Mouse (Mus musculus): ENCODE results near the gene Gm20388. TPM values are rescaled to one million over a fixed set of nuclear protein-coding genes. Genes with fewer than 3 reads are reported as not detected.
A peak's percentile ranks its signal among the peaks of the same experiment; 100 is the strongest.

Gm20388 gene
- polyA plus RNA-seq, 1 experiment = 23.9 TPM

DNA sequence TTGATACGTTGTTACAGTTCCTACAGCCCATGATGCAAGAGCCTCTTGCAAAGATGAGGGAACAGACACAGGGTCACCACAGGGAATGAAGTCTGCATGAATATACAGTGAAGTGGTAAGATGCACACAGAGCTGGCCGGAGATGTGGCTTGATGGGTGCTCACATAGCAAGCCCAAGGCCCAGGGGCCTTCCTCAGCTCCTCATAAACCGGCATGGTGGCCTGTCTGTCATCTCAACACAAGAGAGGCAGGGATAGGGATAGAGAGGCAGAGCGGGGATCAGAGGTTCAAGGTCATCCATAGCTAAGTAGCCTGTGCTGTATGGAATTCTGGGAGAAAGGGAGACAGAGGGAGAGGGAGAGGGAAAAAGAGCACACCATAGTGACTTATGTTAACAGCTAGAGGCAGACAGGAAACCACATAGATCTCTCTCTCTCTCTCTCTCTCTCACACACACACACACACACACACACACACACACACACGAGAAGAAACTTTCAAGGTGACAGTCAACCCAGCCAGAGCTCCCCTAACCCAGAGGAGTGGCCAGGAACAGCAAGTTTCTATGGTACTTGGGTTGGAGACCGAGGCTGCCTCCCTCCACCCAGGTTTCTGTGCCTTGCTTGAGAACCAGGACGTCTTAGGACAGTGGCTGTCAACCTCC, 493.1 kb downstream of the Gm20388 start:
- Histone ChIP-seq H3K4me3 (ENCODE audit: insufficient read depth, low read length) (no peak overlapping the region), H3K4me1 (ENCODE audit: control insufficient read depth, insufficient read depth, low read length) (no peaks in the 10 kb centered on the region), H3K27ac (ENCODE audit: insufficient read depth, low read length) (no peak overlapping the region)
- TF ChIP-seq POLR2A (IDR thresholded peaks at IDR 0.05; ENCODE audit: extremely low read depth, insufficient read depth, low read length) (no peak), CTCF (IDR thresholded peaks at IDR 0.05; ENCODE audit: extremely low read depth, insufficient read depth, low read length) (no peak)

DNA sequence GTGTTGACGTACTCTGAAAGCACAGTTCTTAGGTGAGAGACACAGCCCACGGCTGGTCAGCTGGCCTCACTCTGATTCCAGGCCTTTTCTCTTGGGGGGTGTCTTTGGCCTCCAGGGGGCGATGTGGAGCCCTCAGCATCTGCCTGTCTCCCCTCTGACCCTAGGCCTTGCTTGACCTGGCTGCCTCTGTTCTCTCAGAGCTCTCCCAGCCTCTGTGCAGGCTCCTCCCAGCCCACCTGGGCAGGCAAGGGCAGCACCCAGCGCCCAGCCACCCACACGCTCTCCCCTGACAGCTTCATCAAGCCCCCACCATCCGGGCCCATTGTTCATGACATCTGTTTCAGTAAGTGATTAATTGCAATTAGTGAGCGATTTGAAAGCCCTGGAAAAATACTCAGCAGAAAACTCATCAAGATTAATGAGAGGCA, 494.0 kb downstream of the Gm20388 start:
- no peak overlapping the region for H3K4me3 ChIP-seq (ENCODE audit: insufficient read depth, low read length)
- TF ChIP-seq POLR2A (IDR thresholded peaks at IDR 0.05; ENCODE audit: extremely low read depth, insufficient read depth, low read length) (no peak), CTCF (IDR thresholded peaks at IDR 0.05; ENCODE audit: extremely low read depth, insufficient read depth, low read length) (peak; percentile 46)
- H3K27ac ChIP-seq (ENCODE audit: insufficient read depth, low read length) = no peak overlapping the region
- no peaks in the 10 kb centered on the region for H3K4me1 ChIP-seq (ENCODE audit: control insufficient read depth, insufficient read depth, low read length)

DNA sequence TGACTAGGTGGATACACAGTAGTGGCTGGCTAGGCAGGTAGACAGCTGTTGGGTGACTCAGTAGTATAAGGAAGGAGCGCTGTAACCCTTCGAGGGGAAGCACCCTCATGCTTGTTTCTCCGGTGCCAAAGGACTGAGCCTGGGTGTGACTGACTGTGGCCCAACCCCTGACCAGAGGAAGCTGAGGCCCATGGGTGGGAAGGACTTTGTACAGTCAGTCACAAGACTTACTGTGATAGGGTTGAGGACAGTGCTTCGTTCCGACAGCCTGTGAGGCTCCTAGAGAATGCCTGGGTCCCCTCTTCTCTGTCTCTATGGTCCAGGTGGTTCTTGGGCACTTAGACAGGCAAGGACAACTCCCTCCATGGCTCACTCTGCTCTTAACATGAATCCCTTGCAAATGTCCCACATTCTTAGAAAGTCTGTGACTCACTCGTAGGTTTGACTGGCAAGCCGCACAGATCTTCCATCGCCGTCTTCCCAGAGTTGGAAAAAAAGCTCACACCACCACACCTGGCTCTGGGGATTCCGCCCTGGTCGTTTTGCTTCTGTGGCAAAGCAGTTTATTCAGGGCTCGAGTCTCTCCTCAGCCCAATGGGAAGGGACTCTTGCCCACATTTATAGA, 495.5 kb downstream of the Gm20388 start:
- Histone ChIP-seq H3K27ac (ENCODE audit: insufficient read depth, low read length) (no peak overlapping the region), H3K4me3 (ENCODE audit: insufficient read depth, low read length) (no peak overlapping the region), H3K4me1 (ENCODE audit: control insufficient read depth, insufficient read depth, low read length) (peaks cover 5% of the 10 kb centered on the region; the same call in 1 of the 2 replicates)
- TF ChIP-seq POLR2A (IDR thresholded peaks at IDR 0.05; ENCODE audit: extremely low read depth, insufficient read depth, low read length) = no peak
- no peak for TF ChIP-seq CTCF (IDR thresholded peaks at IDR 0.05; ENCODE audit: extremely low read depth, insufficient read depth, low read length)

DNA sequence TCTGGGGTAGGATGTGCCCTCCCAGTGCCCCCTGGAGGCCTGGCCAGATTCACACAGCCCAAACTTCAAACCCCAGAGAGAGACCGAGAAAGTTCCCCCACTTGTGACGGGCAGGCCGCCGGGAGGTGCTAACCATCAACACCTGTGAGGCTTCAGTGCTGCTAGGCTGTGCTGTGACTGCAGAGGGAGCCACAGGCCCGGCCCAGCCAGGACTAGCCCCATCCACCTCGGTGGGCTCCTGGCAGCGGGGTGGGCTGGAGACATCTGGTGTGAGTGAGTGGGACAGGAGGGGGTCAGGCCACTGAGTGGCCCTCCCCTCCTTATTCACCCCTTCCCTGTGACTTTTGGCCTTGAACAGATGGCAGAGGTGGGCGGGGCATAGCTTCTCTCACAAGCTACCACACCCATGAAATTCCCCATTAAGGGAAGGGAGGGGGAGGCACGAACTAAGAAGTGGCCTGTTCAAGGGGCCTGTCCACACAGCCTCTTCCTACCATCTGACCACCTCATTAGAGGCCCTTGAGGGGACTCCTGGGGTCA, 497.1 kb downstream of the Gm20388 start:
- Histone ChIP-seq H3K27ac (ENCODE audit: insufficient read depth, low read length) (no peak overlapping the region), H3K4me3 (ENCODE audit: insufficient read depth, low read length) (no peak overlapping the region), H3K4me1 (ENCODE audit: control insufficient read depth, insufficient read depth, low read length) (peaks cover 5% of the 10 kb centered on the region; the same call in 1 of the 2 replicates)
- no peak for TF ChIP-seq POLR2A (IDR thresholded peaks at IDR 0.05; ENCODE audit: extremely low read depth, insufficient read depth, low read length)
- peak; percentile 19; the same call in 1 of the 2 replicates for TF ChIP-seq CTCF (IDR thresholded peaks at IDR 0.05; ENCODE audit: extremely low read depth, insufficient read depth, low read length)

DNA sequence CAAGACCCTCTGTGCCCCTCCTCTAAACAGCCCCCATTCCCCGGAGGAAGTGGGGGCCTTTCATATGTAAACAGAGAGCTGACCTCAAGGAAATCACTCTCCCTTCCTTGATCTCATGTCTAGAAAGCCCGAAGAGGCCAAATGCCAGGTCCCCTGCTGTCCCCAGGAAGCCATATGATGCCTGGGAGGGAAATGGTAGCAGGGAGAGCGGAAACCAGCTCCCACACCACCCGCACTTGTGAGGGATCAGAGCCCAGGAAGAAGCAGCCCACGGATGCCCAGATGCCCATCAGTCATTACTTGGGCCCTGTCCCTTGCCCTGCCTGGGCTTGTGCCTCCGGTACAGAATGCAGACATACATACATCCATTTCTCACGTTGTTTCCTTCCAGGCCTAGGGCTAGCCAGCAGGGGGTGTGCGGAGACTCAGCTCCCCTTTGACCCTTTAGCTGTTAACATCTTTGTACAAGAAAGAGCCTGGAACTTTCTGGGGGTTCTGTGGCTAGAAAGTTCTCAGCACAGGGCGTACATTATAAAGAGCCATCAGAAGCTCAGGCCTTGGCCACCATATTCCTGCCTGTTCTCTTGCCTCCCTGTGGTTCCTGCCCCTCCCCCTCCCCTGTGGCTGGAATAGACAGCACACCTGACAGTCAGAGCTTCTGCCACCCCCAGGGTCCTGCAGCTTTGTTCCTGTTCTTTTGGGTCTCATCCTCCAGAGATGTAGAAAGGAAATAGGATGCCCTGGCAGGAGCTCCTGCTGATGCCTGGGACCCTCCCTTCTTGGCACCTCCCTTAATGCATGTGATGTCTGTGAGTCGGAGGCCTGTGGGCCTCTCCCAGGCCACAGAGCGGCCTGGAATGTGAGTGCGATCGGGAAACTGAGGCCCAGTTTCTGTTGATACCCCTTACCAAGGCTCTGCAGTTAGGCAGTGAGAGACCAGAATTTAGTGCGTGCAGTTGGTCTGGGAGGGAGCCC, 497.9 kb downstream of the Gm20388 start:
- peaks cover 7% of the 10 kb centered on the region; the same call in 1 of the 2 replicates for H3K4me1 ChIP-seq (ENCODE audit: control insufficient read depth, insufficient read depth, low read length)
- H3K4me3 ChIP-seq (ENCODE audit: insufficient read depth, low read length) = no peak overlapping the region
- no peak overlapping the region for H3K27ac ChIP-seq (ENCODE audit: insufficient read depth, low read length)
- no peak for TF ChIP-seq CTCF (IDR thresholded peaks at IDR 0.05; ENCODE audit: extremely low read depth, insufficient read depth, low read length)

DNA sequence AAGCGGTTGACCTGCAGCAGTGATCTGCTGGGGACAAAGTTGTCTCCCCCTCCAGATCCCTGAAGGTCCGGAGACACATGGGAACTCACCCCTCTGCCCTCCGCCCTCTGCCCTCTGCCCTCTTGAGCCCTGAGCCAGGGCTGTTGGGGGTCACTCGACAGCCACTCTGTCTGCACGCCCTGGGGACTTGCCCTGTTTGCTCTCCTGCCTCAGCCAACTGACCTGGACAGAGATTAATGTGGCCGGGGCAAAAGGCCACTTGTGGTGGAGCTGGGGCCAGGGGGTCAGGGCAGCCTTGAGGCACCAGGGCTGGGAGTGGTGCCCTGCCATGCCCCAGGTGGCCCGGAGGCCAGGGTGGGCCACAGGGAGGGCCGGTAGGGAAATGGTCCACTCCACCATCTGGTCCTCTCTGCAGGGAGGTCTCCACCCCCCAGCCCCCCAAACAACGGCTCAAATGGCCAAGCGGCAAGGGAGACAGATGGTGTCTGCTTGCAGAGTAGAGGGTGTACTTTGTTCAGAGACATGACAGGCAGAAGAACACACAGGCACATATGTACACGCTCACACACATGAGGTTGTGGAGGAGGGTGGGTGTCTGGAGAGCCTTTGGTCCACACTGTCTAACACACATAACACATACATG, 498.9 kb downstream of the Gm20388 start:
- Histone ChIP-seq H3K4me3 (ENCODE audit: insufficient read depth, low read length) (no peak overlapping the region), H3K27ac (ENCODE audit: insufficient read depth, low read length) (no peak overlapping the region), H3K4me1 (ENCODE audit: control insufficient read depth, insufficient read depth, low read length) (peaks cover 8% of the 10 kb centered on the region; the same call in 1 of the 2 replicates)
- TF ChIP-seq CTCF (IDR thresholded peaks at IDR 0.05; ENCODE audit: extremely low read depth, insufficient read depth, low read length) (no peak), POLR2A (IDR thresholded peaks at IDR 0.05; ENCODE audit: extremely low read depth, insufficient read depth, low read length) (no peak)

DNA sequence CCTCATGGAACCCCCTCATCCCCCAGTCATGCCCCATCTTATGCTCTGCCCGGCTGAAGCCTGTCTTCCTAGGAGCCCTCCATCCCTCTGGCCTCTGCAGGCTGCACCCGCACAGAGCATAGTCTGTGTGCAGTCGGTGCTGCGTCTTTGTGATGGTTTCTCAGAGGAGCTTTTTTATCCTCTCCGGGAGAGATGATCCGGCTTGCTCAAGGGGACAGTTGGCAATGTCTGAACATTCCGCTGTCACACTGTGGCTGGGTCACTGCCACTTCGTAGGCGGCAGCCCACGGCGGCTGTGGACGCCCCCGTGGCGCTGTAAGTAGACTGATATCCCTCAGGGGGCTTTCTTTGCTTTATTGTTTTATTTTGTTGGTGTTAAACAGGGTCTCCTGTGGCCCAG, 500.4 kb downstream of the Gm20388 start:
- H3K27ac ChIP-seq (ENCODE audit: insufficient read depth, low read length) = no peak overlapping the region
- no peak overlapping the region for H3K4me3 ChIP-seq (ENCODE audit: insufficient read depth, low read length)
- peaks cover 10% of the 10 kb centered on the region for H3K4me1 ChIP-seq (ENCODE audit: control insufficient read depth, insufficient read depth, low read length)
- TF ChIP-seq POLR2A (IDR thresholded peaks at IDR 0.05; ENCODE audit: extremely low read depth, insufficient read depth, low read length) (no peak), CTCF (IDR thresholded peaks at IDR 0.05; ENCODE audit: extremely low read depth, insufficient read depth, low read length) (no peak)

DNA sequence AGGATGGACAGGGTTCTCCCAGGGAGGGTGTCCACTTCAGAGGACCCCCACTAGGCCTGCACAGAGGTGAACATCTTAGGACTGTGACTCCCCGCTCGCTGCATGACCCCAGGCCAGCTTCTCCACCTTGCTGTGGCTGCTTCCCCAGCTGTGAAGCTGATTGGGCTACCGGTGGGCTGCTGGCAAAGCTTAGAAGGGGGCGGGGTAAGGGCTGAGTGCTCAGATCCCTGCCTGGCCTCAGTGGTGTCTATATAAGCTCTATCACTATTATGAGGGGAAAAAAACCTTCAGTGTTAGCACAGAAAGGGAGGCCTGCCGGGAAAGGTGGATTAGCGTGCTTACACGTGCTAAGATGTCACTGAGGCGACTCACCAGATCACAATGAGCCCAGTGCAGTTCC, 501.2 kb downstream of the Gm20388 start:
- Histone ChIP-seq H3K4me3 (ENCODE audit: insufficient read depth, low read length) (no peak overlapping the region), H3K4me1 (ENCODE audit: control insufficient read depth, insufficient read depth, low read length) (peaks cover 10% of the 10 kb centered on the region), H3K27ac (ENCODE audit: insufficient read depth, low read length) (no peak overlapping the region)
- TF ChIP-seq POLR2A (IDR thresholded peaks at IDR 0.05; ENCODE audit: extremely low read depth, insufficient read depth, low read length) = no peak
- TF ChIP-seq CTCF (IDR thresholded peaks at IDR 0.05; ENCODE audit: extremely low read depth, insufficient read depth, low read length) = no peak

DNA sequence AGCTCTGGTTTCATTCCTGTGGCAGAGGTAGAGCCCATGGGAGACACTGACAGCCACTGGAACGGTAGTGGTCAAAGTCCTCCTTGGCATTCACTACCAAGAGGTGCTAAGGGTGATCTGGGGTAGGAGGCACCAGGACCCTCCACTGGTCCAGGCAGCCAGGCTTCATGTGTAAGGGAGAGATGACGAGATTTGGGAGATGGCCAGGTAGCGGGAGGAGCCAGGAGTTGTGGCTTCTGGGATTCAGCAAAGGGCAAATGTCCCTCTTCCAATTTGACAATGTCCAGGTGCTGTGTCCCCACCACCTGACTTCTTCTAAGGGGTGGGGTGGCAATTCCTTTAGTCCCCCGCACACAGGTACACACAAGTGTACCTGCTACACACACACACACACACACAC, 501.7 kb downstream of the Gm20388 start:
- H3K27ac ChIP-seq (ENCODE audit: insufficient read depth, low read length) = no peak overlapping the region
- no peak for TF ChIP-seq CTCF (IDR thresholded peaks at IDR 0.05; ENCODE audit: extremely low read depth, insufficient read depth, low read length)
- no peak for TF ChIP-seq POLR2A (IDR thresholded peaks at IDR 0.05; ENCODE audit: extremely low read depth, insufficient read depth, low read length)

More for the DNA sequence above, 501.7 kb downstream of the Gm20388 start:
- Histone ChIP-seq H3K4me1 (ENCODE audit: control insufficient read depth, insufficient read depth, low read length) (peaks cover 10% of the 10 kb centered on the region), H3K4me3 (ENCODE audit: insufficient read depth, low read length) (no peak overlapping the region)

Data from cortical plate, adult 2 months (tissue).